Mouse (Mus musculus): ENCODE data around the gene Zfp784.

DNA sequence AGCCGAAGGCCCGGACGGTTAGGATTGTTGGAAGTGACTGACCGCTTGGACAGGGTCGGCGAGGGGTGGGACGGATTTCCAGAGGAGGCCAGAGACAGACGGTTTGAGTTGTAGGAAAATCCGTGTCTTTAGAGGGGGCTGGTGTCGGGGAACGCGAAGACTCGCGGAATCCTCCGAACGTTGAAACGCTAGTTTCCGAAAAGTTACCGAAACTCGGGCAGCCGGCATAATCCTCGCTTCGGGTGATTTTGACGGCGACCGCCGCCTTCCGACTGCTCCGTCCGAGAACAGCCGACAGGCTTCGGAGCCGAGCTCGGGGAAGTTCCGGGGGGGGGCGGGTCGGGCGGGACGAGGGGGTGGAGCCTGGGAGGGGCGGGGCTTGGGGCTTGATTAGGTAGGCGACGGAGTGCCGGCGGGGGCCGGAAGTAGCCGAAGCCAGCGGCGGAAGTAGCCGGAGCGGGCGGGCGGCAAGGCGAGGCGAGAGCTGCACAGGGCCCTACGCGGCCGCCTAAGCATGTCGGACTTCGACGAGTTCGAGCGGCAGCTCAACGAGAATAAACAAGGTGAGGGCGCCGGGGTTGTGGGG is 23.6 kb upstream of the Zfp784 start, which contains the start of gene U2af2:
- TF ChIP-seq CTCF (IDR thresholded peaks at IDR 0.05; ENCODE audit: insufficient read depth, low read length) (no peak), POLR2A (IDR thresholded peaks at IDR 0.05; ENCODE audit: borderline replicate concordance, extremely low read depth, low read depth, low read length) (peak; percentile 77)

Measured in lung, adult 2 months (tissue).